Mouse (Mus musculus) MEL (cell line): ENCODE measurements at regions not wholly inside any gene's neighbourhood (a gene's known extent, or its start where the extent isn't known, plus 50 kb on each side); places are given as distances from the start of the nearest gene placed in this dataset.

Experiments used
- DNase-seq: peaks from one replicate; pipeline ENCODE4 v3.0.0; 2011; ENCODE audit warnings: low read depth, low spot score
- H3K27ac ChIP-seq: 2 replicates; pipeline ENCODE4 v1.5.1; 2012; ENCODE audit warnings: low read depth, mild to moderate bottlenecking, control low read depth, low read length, moderate library complexity; ENCODE audit not compliant: control insufficient read depth
- H3K27me3 ChIP-seq, 2 experiments: fragments of 150-350 bp in 1 of 2; sonication (generic) in 1 of 2; 2 replicates each; pipeline ENCODE4 v1.6.1; 2012; ENCODE audit warnings: low read length in 2 of 2, mild to moderate bottlenecking in 2 of 2, improper control_type of control experiment in 1 of 2, moderate library complexity in 1 of 2; ENCODE audit not compliant: insufficient read depth in 2 of 2, control insufficient read depth in 1 of 2
- H3K36me3 ChIP-seq, 2 experiments: 2 replicates each; pipeline ENCODE4 v1.6.1; 2012 to 2014; ENCODE audit warnings: low read length in 2 of 2, improper control_type of control experiment in 1 of 2, inconsistent platforms in 1 of 2, mild to moderate bottlenecking in 1 of 2; ENCODE audit not compliant: insufficient read depth in 2 of 2, control insufficient read depth in 1 of 2
- H3K4me1 ChIP-seq, 2 experiments: fragments of 150-350 bp in 1 of 2; sonication (generic) in 1 of 2; 2 replicates each; pipeline ENCODE4 v1.6.1; 2012; ENCODE audit warnings: low read length in 2 of 2, improper control_type of control experiment in 1 of 2, mild to moderate bottlenecking in 1 of 2; ENCODE audit not compliant: insufficient read depth in 2 of 2, control insufficient read depth in 1 of 2
- H3K4me3 ChIP-seq, 2 experiments: fragments of 150-350 bp in 1 of 2; sonication (generic) in 1 of 2; 2 replicates each; pipeline ENCODE4 v1.5.1; 2012; ENCODE audit warnings: low read depth in 2 of 2, low read length in 2 of 2, mild to moderate bottlenecking in 2 of 2, moderate library complexity in 2 of 2, control low read depth in 1 of 2, improper control_type of control experiment in 1 of 2; ENCODE audit not compliant: control insufficient read depth in 1 of 2, insufficient read depth in 1 of 2
- H3K79me2 ChIP-seq: 2 replicates; pipeline ENCODE4 v1.6.1; 2012; ENCODE audit warnings: mild to moderate bottlenecking, low read length, moderate library complexity; ENCODE audit not compliant: control insufficient read depth, poor library complexity, insufficient read depth
- H3K9ac ChIP-seq: 2 replicates; pipeline ENCODE4 v1.6.1; 2012; ENCODE audit warnings: low read depth, mild to moderate bottlenecking, control low read depth, low read length, moderate library complexity; ENCODE audit not compliant: control insufficient read depth, poor library complexity, severe bottlenecking
- H3K9me3 ChIP-seq: fragments of 150-350 bp; sonication (generic); replicated peaks from 2 replicates; pipeline ENCODE4 v1.6.1; 2012; ENCODE audit warnings: mild to moderate bottlenecking, low read length, improper control_type of control experiment, moderate library complexity; ENCODE audit not compliant: insufficient read depth
- CHD1 ChIP-seq: IDR thresholded peaks from 2 replicates; pipeline ENCODE4 v1.6.1; 2012; ENCODE audit warnings: low read depth, mild to moderate bottlenecking, inconsistent platforms, low read length, improper control_type of control experiment
- CTCF ChIP-seq, 3 experiments: IDR thresholded peaks in 2 of 3; conservative IDR thresholded peaks in 1 of 3; 2 replicates each; pipeline ENCODE4 v1.5.1; 2011 to 2012; ENCODE audit warnings: low read length in 3 of 3, low read depth in 2 of 3, mild to moderate bottlenecking in 2 of 3, improper control_type of control experiment in 1 of 3, inconsistent platforms in 1 of 3, mixed read lengths in 1 of 3, moderate library complexity in 1 of 3; ENCODE audit not compliant: control insufficient read depth in 1 of 3, insufficient read depth in 1 of 3, poor library complexity in 1 of 3, severe bottlenecking in 1 of 3
- GABPA ChIP-seq: IDR thresholded peaks from 2 replicates; pipeline ENCODE4 v1.6.1; 2012; ENCODE audit warnings: low read depth, mild to moderate bottlenecking, inconsistent platforms, low read length, improper control_type of control experiment, moderate library complexity
- HCFC1 ChIP-seq: IDR thresholded peaks from 2 replicates; pipeline ENCODE4 v1.6.1; 2012; ENCODE audit warnings: low read depth, mild to moderate bottlenecking, inconsistent platforms, low read length, improper control_type of control experiment, moderate library complexity
- KAT2A ChIP-seq: conservative IDR thresholded peaks from 2 replicates; pipeline ENCODE4 v1.6.1; 2012; ENCODE audit warnings: low read depth, low read length, improper control_type of control experiment, inconsistent platforms
- MAFK ChIP-seq: IDR thresholded peaks from 2 replicates; pipeline ENCODE4 v1.6.1; 2011; ENCODE audit warnings: low read depth, mild to moderate bottlenecking, low read length, improper control_type of control experiment, borderline replicate concordance
- MAZ ChIP-seq: IDR thresholded peaks from 2 replicates; pipeline ENCODE4 v1.6.1; 2012; ENCODE audit warnings: low read depth, mild to moderate bottlenecking, inconsistent platforms, low read length, improper control_type of control experiment
- MEF2A ChIP-seq: IDR thresholded peaks from 2 replicates; pipeline ENCODE4 v1.6.1; 2014; ENCODE audit warnings: low read depth, mild to moderate bottlenecking, inconsistent platforms, low read length, improper control_type of control experiment; ENCODE audit not compliant: poor library complexity, insufficient replicate concordance, severe bottlenecking; ENCODE audit errors: extremely low read depth
- MYB ChIP-seq: IDR thresholded peaks from 2 replicates; pipeline ENCODE4 v1.6.1; 2011; ENCODE audit warnings: mild to moderate bottlenecking, low read depth, low read length, improper control_type of control experiment
- MYC ChIP-seq: IDR thresholded peaks from 2 replicates; pipeline ENCODE4 v1.6.1; 2011; ENCODE audit warnings: low read depth, mild to moderate bottlenecking, low read length, improper control_type of control experiment, moderate library complexity
- NELFE ChIP-seq: IDR thresholded peaks from 2 replicates; pipeline ENCODE4 v1.6.1; 2011; ENCODE audit warnings: low read depth, low read length, improper control_type of control experiment
- NRF1 ChIP-seq: IDR thresholded peaks from 2 replicates; pipeline ENCODE4 v1.6.1; 2014; ENCODE audit warnings: low read depth, mild to moderate bottlenecking, inconsistent platforms, low read length, improper control_type of control experiment, moderate library complexity; ENCODE audit not compliant: poor library complexity, insufficient read depth, severe bottlenecking
- POLR2A ChIP-seq, 2 experiments: IDR thresholded peaks; 2 replicates each; pipeline ENCODE4 v1.6.1; 2011 to 2012; ENCODE audit warnings: low read length in 2 of 2, mild to moderate bottlenecking in 2 of 2, control low read depth in 1 of 2, improper control_type of control experiment in 1 of 2, low read depth in 1 of 2, moderate library complexity in 1 of 2; ENCODE audit not compliant: control insufficient read depth in 1 of 2, insufficient read depth in 1 of 2, poor library complexity in 1 of 2
- RAD21 ChIP-seq: IDR thresholded peaks from 2 replicates; pipeline ENCODE4 v1.6.1; 2011; ENCODE audit warnings: mild to moderate bottlenecking, low read depth, low read length, improper control_type of control experiment
- RCOR1 ChIP-seq: IDR thresholded peaks from 2 replicates; pipeline ENCODE4 v1.6.1; 2012; ENCODE audit warnings: low read depth, mild to moderate bottlenecking, inconsistent platforms, low read length, improper control_type of control experiment
- SMC3 ChIP-seq: IDR thresholded peaks from 2 replicates; pipeline ENCODE4 v1.6.1; 2011; ENCODE audit warnings: low read depth, low read length, improper control_type of control experiment
- TAL1 ChIP-seq: IDR thresholded peaks from 2 replicates; pipeline ENCODE4 v1.6.1; 2012; ENCODE audit warnings: mild to moderate bottlenecking, inconsistent platforms, low read length, moderate library complexity, mixed read lengths
- TCF12 ChIP-seq: IDR thresholded peaks from 2 replicates; pipeline ENCODE4 v1.6.1; 2014; ENCODE audit warnings: low read depth, mild to moderate bottlenecking, inconsistent platforms, low read length, improper control_type of control experiment, moderate library complexity
- ZKSCAN1 ChIP-seq: IDR thresholded peaks from 2 replicates; pipeline ENCODE4 v1.6.1; 2012; ENCODE audit warnings: low read depth, mild to moderate bottlenecking, inconsistent platforms, low read length, improper control_type of control experiment, moderate library complexity

DNA sequence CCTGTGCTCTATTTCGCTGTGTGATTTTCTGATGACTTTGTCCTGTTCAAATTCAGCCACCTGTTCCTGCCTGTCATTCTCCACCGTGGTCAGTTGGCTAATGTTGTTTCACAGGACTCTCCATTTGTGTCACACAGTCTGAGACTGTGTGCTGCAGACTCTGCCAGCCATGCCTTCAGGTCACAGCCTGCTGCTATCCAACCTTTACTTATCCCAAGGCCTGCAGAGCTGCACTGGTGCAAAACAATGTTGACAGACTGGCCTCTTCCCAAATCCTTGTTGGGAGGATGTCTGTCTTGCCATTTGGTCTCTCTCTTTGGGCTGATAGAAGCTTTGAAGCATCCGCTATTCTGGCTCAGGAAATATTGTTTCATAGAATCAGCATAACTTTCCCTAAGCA lies 261.4 kb upstream of the Slitrk5 start:
- H3K79me2 ChIP-seq = no peaks in the 10 kb centered on the region
- no peak for TF ChIP-seq CHD1
- TF ChIP-seq RCOR1 = no peak
- TF ChIP-seq, all 39 proteins: peak for 0
- Histone ChIP-seq H3K36me3 (no peaks in the 10 kb centered on the region; a peak in 1 of 4 replicates), H3K4me3 (no peak overlapping the region), H3K9me3 (no peaks in the 10 kb centered on the region), H3K27me3 (no peaks in the 10 kb centered on the region), H3K9ac (no peak overlapping the region), H3K4me1 (no peaks in the 10 kb centered on the region), H3K27ac (no peak overlapping the region)
- DNase-seq = no peak

DNA sequence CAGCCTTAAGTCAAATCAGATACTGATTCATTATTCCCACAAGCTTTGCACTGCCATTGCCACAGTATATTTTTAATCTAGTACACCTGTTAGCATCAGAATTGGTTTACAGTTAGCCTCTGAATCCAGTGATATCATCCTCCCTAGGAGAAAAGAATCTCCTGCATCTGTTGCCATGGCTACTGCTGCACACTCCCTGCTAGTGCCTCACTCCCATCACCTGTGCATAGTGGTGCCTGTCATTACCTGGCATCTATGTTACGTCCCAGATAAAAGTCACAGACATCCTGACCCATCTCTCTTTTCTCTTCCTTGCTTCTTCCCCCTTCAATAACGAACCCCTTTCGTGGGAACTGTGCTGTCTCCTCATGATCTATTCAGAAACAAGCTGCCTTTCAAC lies 256.4 kb upstream of the Slitrk5 start:
- Histone ChIP-seq H3K36me3 (no peaks in the 10 kb centered on the region; a peak in 1 of 4 replicates), H3K27me3 (no peaks in the 10 kb centered on the region), H3K4me1 (no peaks in the 10 kb centered on the region), H3K4me3 (no peak overlapping the region), H3K9me3 (no peaks in the 10 kb centered on the region), H3K79me2 (no peaks in the 10 kb centered on the region), H3K9ac (no peak overlapping the region), H3K27ac (no peak overlapping the region)
- DNase-seq = no peak
- no peak for TF ChIP-seq HCFC1
- no peak for TF ChIP-seq MEF2A
- TF ChIP-seq NRF1 = no peak
- TF ChIP-seq MAFK = no peak
- TF ChIP-seq CHD1 = no peak

DNA sequence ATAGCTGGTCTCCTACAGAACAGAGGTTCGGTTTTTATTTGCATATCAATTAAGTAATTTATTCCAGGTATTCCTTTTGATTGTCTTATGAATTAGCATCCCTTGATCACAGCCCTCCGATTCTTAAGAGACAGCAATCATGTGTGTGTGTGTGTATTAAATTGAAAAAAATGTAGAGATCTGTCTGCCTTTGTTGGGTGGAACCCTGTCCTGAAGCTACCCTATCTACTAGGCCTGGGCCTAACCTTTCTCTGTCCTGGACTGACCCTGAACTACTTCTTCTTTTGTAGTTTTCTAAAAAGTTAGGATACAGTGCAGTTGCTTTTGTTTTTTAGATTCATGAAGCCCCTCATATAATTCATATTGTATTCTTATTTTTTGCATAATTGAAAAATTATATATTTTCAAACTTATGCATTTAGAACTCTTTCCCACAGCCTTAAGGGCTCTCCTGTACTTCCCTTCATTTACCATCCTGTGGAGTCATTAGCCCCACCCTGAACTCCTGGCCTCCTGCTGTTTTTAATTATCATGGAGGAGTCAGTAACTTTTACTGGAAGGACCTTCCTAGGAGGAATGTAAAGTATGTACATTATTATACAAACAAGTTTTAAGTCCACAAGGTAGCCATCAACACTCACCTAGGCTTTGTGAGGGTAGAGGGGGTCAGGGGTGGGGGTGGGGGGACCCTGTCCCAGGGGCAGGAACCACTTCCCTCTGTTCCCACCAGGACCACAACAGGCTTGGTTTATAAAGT lies 245.6 kb upstream of the Slitrk5 start:
- peaks cover 0 to 4% of the 10 kb centered on the region in 2 experiments; a peak in 1 of 4 replicates for H3K4me1 ChIP-seq
- no peaks in the 10 kb centered on the region for H3K79me2 ChIP-seq
- no peak overlapping the region for H3K9ac ChIP-seq
- no peaks in the 10 kb centered on the region for H3K9me3 ChIP-seq
- no peaks in the 10 kb centered on the region for H3K27me3 ChIP-seq
- H3K36me3 ChIP-seq = no peaks in the 10 kb centered on the region
- no peak for TF ChIP-seq MYB
- no peak for TF ChIP-seq KAT2A
- no peak for TF ChIP-seq RAD21
- no peak for TF ChIP-seq MYC
- TF ChIP-seq ZKSCAN1 = no peak
- no peak for TF ChIP-seq NELFE
- no peak for TF ChIP-seq NRF1
- no peak for TF ChIP-seq CTCF (IDR thresholded peaks at IDR 0.05 in 2 of 3, conservative IDR thresholded peaks at IDR 0.05 in 1 of 3; ENCODE audit: control insufficient read depth in 1 of 3, insufficient read depth in 1 of 3, low read depth in 2 of 3, low read length in 3 of 3, poor library complexity in 1 of 3, severe bottlenecking in 1 of 3)
- no peak for TF ChIP-seq MAZ
- TF ChIP-seq SMC3 = no peak
- TF ChIP-seq POLR2A (IDR thresholded peaks at IDR 0.05; ENCODE audit: control insufficient read depth in 1 of 2, insufficient read depth in 1 of 2, low read depth in 1 of 2, low read length in 2 of 2, poor library complexity in 1 of 2) = no peak
- no peak for TF ChIP-seq TAL1
- TF ChIP-seq TCF12 = no peak
- no peak for TF ChIP-seq GABPA
- no peak overlapping the region for H3K27ac ChIP-seq
- DNase-seq = no peak
- no peak overlapping the region for H3K4me3 ChIP-seq
